Mouse (Mus musculus) limb, embryonic 15.5 days (tissue): ENCODE measurements around the gene B3galt1. TPM values are rescaled to one million over a fixed set of nuclear protein-coding genes. Genes with fewer than 3 reads are reported as not detected.
A peak's percentile ranks its signal among the peaks of the same experiment; 100 is the strongest.

ENCODE experiments used
- ATAC-seq: fragments of 200-750 bp; cut with Nextera tagmentation; 2 replicates; pipeline ENCODE4 v1.8.0; 2017; ENCODE audit warnings: low read depth, moderate TSS enrichment; ENCODE audit not compliant: insufficient number of reproducible peaks, low FRiP score, low TSS enrichment
- H3K27ac ChIP-seq: fragments of 300-500 bp; sonication (generic); 2 replicates; pipeline ENCODE4 v1.5.1; 2015; ENCODE audit warnings: moderate library complexity, mild to moderate bottlenecking, inconsistent platforms
- H3K27me3 ChIP-seq: fragments of 300-500 bp; sonication (generic); 2 replicates; pipeline ENCODE4 v1.6.1; 2015; ENCODE audit warnings: inconsistent platforms
- H3K36me3 ChIP-seq: fragments of 300-500 bp; sonication (generic); 2 replicates; pipeline ENCODE4 v1.6.1; 2015; ENCODE audit warnings: inconsistent platforms
- H3K4me1 ChIP-seq: fragments of 300-500 bp; sonication (generic); 2 replicates; pipeline ENCODE4 v1.6.1; 2015; ENCODE audit warnings: inconsistent platforms
- H3K4me2 ChIP-seq: fragments of 300-500 bp; sonication (generic); 2 replicates; pipeline ENCODE4 v1.6.1; 2015; ENCODE audit warnings: mild to moderate bottlenecking, inconsistent platforms
- H3K4me3 ChIP-seq: fragments of 300-500 bp; sonication (generic); 2 replicates; pipeline ENCODE4 v1.5.1; 2015; ENCODE audit warnings: mild to moderate bottlenecking, inconsistent platforms
- H3K9ac ChIP-seq: fragments of 300-500 bp; sonication (generic); 2 replicates; pipeline ENCODE4 v1.6.1; 2015; ENCODE audit warnings: inconsistent platforms
- H3K9me3 ChIP-seq: fragments of 300-500 bp; sonication (generic); 2 replicates; pipeline ENCODE4 v1.6.1; 2016; ENCODE audit warnings: inconsistent platforms
- WGBS: fragments of 180-500 bp; shearing (Covaris S2); methylation state at CpG from one replicate; pipeline ENCODE4 v1.1.7; 2015; 5-methylcytosine and 5-hydroxymethylcytosine counted together
- polyA plus RNA-seq: library from polyadenylated mRNA; unstranded; fragments of >200 nt; fragmentation: Nextera tagmentation; extraction: Ambion mirVana; gene quantifications from 2 replicates; pipeline ENCODE4 v1.2.1, GENCODE M21; 2015

Gene B3galt1
- polyA plus RNA-seq = 3.3 and 7.3 TPM in 2 replicates

DNA sequence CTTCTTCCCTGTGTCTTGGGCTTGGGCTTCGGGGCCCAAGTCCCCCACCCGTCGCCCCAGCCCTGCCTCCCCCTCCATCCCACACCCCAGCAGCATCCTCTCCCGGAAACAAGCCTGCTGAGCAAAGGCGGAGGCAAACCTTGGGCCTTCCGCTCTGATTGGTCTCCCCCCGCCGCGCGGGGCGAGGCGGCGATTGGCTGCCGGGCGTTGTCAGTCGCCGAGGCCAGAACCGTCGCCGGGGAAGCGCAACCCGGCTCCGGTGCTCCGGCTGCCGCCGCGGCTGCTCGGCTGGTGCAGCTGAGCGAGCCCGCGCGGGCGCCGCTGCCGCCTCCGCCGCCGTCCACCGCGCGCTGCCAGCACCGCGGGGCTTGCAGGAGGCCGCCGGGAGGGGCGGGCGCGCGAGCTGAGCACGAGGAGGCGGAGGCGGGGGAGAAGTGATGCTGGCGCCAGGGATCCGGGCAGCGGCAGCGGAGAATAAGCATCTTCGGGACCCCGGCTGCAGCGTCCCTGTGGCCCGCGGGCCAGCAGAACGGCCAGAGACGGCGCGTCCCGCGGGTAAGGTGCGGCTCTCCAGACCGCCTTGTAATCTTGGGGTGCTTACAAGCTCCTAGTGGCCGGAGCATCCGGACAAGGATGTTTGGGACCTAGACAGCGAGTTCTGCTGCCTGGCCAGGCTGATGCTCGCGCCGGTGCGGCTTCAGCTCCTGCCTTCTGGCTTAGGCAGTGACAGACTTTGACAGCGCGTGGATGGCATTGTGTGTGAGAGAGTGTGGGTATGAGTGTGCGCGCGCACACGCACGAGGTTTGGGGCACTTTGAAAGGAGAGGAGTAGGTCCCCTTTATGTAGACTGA lies at the start of gene B3galt1:
Gene B3galt1 (plus strand): TSS at position 392 of the 852 bp plus-strand sequence.
- WGBS = under 1% methylated on average over 80 of the region's 83 CpGs
- Histone ChIP-seq H3K4me3 (peak within 1 kb of the TSS; percentile 59), H3K9ac (peak within 1 kb of the TSS; percentile 60), H3K36me3 (no peaks in the 10 kb centered on the region), H3K4me2 (peak within 1 kb of the TSS; percentile 92), H3K27me3 (peaks cover 10% of the 10 kb centered on the region), H3K27ac (peak within 1 kb of the TSS; percentile 57), H3K4me1 (peaks cover 14% of the 10 kb centered on the region), H3K9me3 (no peaks in the 10 kb centered on the region)
- ATAC-seq = peak; percentile 94

DNA sequence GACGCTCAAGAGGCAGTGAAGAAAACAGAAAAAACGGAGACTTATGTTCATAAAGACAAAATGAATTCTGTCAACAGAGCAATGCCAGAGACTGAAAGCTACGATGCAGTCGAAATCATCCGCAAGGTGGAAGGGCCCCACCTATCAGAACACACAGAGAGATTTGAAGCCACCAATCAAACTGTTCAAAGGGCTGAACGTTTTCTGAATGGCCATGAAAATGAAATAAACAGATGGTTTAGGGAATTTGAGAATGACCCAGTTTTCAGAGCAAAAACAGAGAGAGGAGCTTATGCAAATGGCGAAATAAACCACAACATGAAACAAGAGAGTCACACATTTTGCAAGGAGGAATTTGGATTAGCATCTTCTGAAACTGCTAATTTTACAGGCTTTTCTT lies 49.3 kb upstream of the B3galt1 start:
- Histone ChIP-seq H3K4me2 (no peak overlapping the region), H3K4me3 (no peak overlapping the region), H3K4me1 (no peaks in the 10 kb centered on the region), H3K9me3 (no peaks in the 10 kb centered on the region), H3K27ac (no peak overlapping the region), H3K36me3 (no peaks in the 10 kb centered on the region), H3K9ac (no peak overlapping the region), H3K27me3 (no peaks in the 10 kb centered on the region)
- 82% methylated on average over 7 of the region's 7 CpGs for WGBS
- no peak for ATAC-seq

DNA sequence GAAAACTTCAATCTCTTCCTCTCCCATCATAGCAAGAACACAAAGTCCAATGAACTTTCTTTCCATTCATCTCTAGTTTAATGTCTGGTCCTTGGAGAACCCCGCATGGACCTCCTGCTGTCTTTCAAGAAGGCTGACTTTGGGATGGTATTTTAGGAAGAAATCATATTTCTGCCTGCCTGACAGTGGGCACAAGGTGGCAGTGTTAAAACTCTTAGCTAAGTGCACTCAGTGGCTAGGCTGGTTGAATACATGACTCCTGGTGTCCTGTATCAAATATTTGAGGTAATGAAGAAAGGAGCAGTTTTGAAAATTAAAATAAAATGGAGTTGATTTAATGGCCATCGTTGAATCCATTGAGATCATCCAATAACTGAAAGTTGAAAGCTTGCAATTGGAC lies 30.3 kb upstream of the B3galt1 start:
- Histone ChIP-seq H3K27me3 (no peaks in the 10 kb centered on the region), H3K4me2 (no peak overlapping the region), H3K9me3 (no peaks in the 10 kb centered on the region), H3K4me3 (no peak overlapping the region), H3K36me3 (no peaks in the 10 kb centered on the region), H3K27ac (no peak overlapping the region), H3K4me1 (no peaks in the 10 kb centered on the region), H3K9ac (no peak overlapping the region)
- no peak for ATAC-seq
- WGBS = 86% methylated on average over 2 of the region's 2 CpGs

DNA sequence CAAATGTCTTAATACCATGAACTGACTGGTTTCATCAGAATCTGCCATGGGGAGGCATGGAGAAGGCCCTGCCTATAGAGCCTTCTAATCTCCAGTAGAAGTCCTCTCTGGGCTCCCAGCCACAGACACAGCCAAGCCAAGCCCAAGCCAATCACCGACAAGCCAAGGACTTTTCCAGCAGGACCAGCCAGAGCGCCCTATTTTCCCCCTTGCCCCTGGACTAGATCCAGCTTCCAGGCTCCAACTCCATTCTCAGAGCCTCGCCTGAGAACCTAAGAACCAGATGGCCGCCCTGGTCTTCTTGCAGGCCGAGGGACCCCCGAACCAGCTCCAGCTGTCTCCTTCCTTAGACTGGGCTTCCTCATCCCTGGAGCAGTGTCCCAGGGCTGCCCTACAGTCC lies 26.2 kb upstream of the B3galt1 start:
- H3K4me2 ChIP-seq = no peak overlapping the region
- H3K27me3 ChIP-seq = no peaks in the 10 kb centered on the region
- no peak overlapping the region for H3K9ac ChIP-seq
- peaks cover 8% of the 10 kb centered on the region for H3K4me1 ChIP-seq
- no peaks in the 10 kb centered on the region for H3K9me3 ChIP-seq
- H3K36me3 ChIP-seq = no peaks in the 10 kb centered on the region
- no peak for ATAC-seq
- no peak overlapping the region for H3K4me3 ChIP-seq
- H3K27ac ChIP-seq = no peak overlapping the region
- WGBS = 66% methylated on average over 6 of the region's 6 CpGs

DNA sequence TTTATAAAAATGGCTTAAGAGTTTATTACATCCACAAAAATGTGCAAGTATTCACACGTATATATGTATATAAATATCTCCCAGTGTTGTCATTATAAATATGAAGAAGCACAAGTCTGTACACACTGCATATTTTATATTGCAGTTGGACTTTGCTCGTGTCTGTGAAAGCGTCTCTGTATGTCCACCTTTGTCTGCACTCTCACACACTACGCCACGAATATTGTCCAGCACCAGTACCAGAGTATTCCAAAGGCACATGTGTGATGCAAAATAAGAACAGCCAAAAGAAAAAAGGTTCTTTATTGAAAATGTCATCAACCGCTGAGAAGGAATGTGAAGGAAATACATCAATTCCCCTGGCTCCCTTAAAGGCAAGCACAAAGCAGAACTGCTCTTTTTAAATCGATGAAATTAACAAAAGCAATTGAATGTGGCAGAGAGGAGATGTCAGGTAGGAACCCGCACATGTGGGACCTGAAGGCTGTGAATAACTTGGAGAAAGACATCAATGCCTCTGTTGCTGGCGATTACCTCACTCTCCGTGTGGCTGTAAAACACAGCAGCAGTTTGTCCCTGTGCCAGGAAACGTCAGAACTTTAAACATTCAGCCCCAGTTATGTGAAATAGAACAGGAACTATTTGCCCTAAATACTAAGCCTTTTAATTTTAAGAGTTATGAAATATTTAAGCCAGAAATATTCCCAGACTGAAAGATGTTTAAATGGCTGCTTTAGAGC lies 23.5 kb upstream of the B3galt1 start:
- Histone ChIP-seq H3K27me3 (no peaks in the 10 kb centered on the region), H3K9me3 (no peaks in the 10 kb centered on the region), H3K4me1 (peaks cover 8% of the 10 kb centered on the region), H3K9ac (no peak overlapping the region), H3K4me2 (peak overlapping the region; percentile 24; the same call in 1 of the 2 replicates), H3K36me3 (no peaks in the 10 kb centered on the region), H3K27ac (no peak overlapping the region), H3K4me3 (peak overlapping the region; percentile 15; the same call in 1 of the 2 replicates)
- WGBS = 35% methylated on average over 11 of the region's 11 CpGs
- no peak for ATAC-seq

DNA sequence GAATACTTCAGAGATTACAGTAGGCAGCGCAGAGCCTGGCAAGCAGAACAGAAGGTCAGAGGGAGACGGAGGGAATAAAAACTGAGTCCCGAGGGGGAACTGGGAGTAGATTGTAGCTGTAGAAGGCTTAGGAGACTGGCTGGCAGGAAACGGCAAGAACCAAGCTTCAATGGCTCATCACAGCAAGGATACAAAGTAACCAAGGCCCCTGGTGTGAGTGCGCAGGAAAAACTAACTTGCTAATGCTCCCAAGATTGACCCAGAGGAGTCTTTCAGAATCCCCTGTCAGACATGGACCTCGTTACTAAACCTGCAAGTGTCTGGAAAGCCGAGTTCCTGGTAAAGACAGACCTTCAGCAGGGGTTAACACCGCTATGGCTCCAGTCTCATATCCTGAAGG lies 21.2 kb upstream of the B3galt1 start:
- WGBS = 57% methylated on average over 8 of the region's 8 CpGs
- no peaks in the 10 kb centered on the region for H3K9me3 ChIP-seq
- H3K36me3 ChIP-seq = no peaks in the 10 kb centered on the region
- no peak overlapping the region for H3K27ac ChIP-seq
- no peak overlapping the region for H3K4me2 ChIP-seq
- no peak overlapping the region for H3K4me3 ChIP-seq
- H3K27me3 ChIP-seq = no peaks in the 10 kb centered on the region
- ATAC-seq = no peak
- H3K9ac ChIP-seq = no peak overlapping the region
- H3K4me1 ChIP-seq = peaks cover 8% of the 10 kb centered on the region

DNA sequence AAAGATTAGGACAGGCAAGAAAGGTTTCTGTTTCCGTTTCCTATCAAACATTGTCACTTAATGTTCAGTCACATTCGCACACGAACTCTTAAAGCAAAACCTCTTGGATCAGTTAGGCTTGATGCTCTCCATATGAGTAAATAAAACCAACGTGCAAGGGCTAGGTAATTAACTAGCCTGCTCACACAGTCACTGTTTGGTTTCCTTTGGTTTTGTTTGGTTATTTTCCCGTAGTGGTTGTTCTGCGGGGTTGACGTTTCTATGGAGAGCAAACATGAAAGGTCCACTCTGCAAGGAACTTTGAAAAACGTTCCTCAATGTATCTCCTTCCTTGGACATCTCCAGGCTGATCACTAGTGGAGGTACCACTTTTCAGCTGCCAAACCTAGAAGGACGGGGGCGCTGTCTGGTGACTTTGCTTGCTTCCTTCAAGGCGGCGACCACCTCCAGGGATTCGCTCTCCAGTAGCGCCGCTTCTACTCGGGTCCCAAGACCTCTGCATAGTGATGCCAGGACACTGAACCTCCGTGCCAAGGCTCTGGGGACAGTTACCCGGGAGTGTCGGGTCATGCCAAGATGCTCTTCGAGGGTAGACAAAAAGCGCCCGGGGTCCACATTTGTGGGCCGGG lies 706 bp upstream of the B3galt1 start:
- H3K4me3 ChIP-seq = peak overlapping the region; percentile 59
- peak; percentile 45 for ATAC-seq
- H3K4me1 ChIP-seq = peaks cover 14% of the 10 kb centered on the region
- H3K27ac ChIP-seq = peak overlapping the region; percentile 57
- peaks cover 10% of the 10 kb centered on the region for H3K27me3 ChIP-seq
- no peaks in the 10 kb centered on the region for H3K36me3 ChIP-seq
- H3K9ac ChIP-seq = peak overlapping the region; percentile 60; the same call in 1 of the 2 replicates
- WGBS = 2% methylated on average over 23 of the region's 23 CpGs
- H3K9me3 ChIP-seq = no peaks in the 10 kb centered on the region
- H3K4me2 ChIP-seq = peak overlapping the region; percentile 92

DNA sequence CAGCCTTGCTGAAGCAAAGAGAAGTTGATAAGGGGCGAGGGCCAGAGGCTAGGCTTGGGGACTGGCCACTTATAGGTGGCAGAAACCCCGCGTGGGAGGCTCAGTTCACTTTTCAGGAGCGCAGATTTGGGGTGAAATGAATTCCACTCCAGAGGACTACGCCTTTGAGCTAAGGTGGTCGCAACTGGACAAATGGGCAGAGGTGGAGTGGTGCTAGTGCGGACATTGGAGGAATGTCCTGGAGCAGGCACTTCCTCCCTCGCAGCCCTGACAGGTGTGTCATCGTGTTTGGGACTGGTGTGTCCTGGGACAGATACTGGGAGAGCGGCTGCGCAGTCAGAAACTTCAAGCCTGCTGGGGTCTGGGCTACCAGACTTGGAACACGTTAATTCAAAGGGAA lies 895 bp downstream of the B3galt1 start:
- H3K4me3 ChIP-seq = peak overlapping the region; percentile 59
- H3K9ac ChIP-seq = peak overlapping the region; percentile 60; the same call in 1 of the 2 replicates
- WGBS = 2% methylated on average over 12 of the region's 12 CpGs
- no peak for ATAC-seq
- H3K9me3 ChIP-seq = no peaks in the 10 kb centered on the region
- H3K27me3 ChIP-seq = peaks cover 10% of the 10 kb centered on the region
- H3K4me1 ChIP-seq = peaks cover 14% of the 10 kb centered on the region
- H3K4me2 ChIP-seq = peak overlapping the region; percentile 92
- H3K27ac ChIP-seq = no peak overlapping the region
- no peaks in the 10 kb centered on the region for H3K36me3 ChIP-seq

DNA sequence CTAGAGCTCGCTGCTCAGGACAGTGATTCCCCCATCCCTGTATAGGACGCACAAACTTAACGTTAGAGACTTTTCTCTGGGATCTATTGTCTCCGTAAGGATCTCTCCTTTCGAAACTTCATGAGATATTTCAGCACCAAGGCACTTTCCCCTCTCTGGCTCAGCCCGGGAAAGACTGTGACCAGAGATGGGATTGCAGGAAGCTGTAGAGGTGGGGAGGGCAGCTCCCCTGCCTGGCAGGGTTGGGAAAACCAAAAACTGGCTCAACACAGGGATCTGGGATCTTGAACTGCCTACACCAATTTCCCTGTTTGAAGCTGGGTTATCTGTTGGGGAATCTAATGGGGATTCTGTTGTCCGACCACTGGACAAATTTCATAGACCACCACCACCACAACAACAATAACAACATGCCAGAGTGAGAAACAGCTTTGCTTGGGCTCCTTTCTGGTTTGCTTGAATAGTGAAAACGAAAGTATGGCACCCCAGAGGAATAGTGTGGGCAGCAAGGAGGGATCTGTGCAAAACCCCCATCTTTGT lies 1.5 kb downstream of the B3galt1 start:
- H3K36me3 ChIP-seq = no peaks in the 10 kb centered on the region
- peaks cover 14% of the 10 kb centered on the region for H3K4me1 ChIP-seq
- H3K4me3 ChIP-seq = peak overlapping the region; percentile 59
- peaks cover 10% of the 10 kb centered on the region for H3K27me3 ChIP-seq
- H3K9ac ChIP-seq = no peak overlapping the region
- H3K9me3 ChIP-seq = no peaks in the 10 kb centered on the region
- peak overlapping the region; percentile 92 for H3K4me2 ChIP-seq
- no peak for ATAC-seq
- 15% methylated on average over 8 of the region's 8 CpGs for WGBS
- no peak overlapping the region for H3K27ac ChIP-seq

DNA sequence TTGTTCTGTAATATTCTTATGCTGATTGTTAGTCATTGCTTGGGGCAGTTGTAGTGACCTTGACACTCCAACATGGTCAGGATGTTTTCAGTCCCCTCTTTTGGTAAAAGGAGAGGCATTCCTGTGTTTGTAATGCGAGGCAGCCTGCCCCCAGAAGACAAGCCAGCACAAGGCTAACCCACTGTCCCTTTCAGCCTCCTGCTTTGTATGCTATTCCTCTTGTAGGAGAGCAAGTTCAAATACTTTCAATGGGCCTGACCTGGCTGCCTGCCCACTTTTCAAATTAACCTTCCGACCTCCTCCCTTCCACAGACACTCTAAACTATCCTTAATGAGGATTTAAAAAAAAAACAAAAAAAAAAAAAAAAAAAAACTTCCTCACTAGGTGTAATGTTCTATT lies 11.0 kb downstream of the B3galt1 start:
- no peak for ATAC-seq
- Histone ChIP-seq H3K9me3 (no peaks in the 10 kb centered on the region), H3K9ac (no peak overlapping the region), H3K4me3 (no peak overlapping the region), H3K27me3 (no peaks in the 10 kb centered on the region), H3K4me1 (no peaks in the 10 kb centered on the region), H3K27ac (no peak overlapping the region), H3K4me2 (no peak overlapping the region), H3K36me3 (no peaks in the 10 kb centered on the region)
- WGBS = 55% methylated on average over 2 of the region's 2 CpGs

DNA sequence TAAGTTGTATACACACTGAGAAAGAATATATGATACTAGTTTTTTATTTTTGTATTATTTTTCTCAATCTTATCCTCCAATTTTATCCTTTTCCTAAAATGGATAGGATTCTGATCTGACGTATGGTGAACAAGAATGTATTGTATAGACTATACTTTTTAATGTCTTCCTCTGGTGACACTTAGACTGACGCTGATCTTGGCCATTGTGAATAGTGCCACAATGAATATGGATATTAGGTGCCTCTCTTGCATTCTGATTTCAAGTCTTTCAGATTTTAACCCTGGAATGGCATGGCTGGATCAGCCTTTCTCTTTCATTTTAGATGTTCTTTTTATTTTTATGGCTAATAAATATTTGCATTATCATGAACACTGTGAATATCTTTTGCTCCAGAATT lies 17.4 kb downstream of the B3galt1 start:
- Histone ChIP-seq H3K36me3 (no peaks in the 10 kb centered on the region), H3K27ac (no peak overlapping the region), H3K27me3 (no peaks in the 10 kb centered on the region), H3K4me2 (no peak overlapping the region), H3K4me3 (no peak overlapping the region), H3K9me3 (no peaks in the 10 kb centered on the region), H3K4me1 (no peaks in the 10 kb centered on the region), H3K9ac (no peak overlapping the region)
- WGBS = 85% methylated on average over 2 of the region's 2 CpGs
- no peak for ATAC-seq
